Mouse (Mus musculus) thymus, adult 18-20 months (tissue): ENCODE data around the gene Mybpc2.
A peak's percentile ranks its signal among the peaks of the same experiment; 100 is the strongest.

Source experiments
- DNase-seq, 2 experiments: peaks; one replicate each; pipeline ENCODE4 v3.0.0; 2022; ENCODE audit warnings: mixed read lengths in 2 of 2

Gene Mybpc2

GRCm38 (mm10) chr7:44521710-44522109, 2.7 kb downstream of the Mybpc2 start:
- DNase-seq: peak; percentile 46 to 58

GRCm38 (mm10) chr7:44520990-44521389, 3.5 kb downstream of the Mybpc2 start:
- DNase-seq: no peak

GRCm38 (mm10) chr7:44519240-44519913, 5.1 kb downstream of the Mybpc2 start:
- no peak for DNase-seq

- DNase-seq: no peak
Measured at GRCm38 (mm10) chr7:44507491-44507890, 17.0 kb downstream of the Mybpc2 start.

GRCm38 (mm10) chr7:44501563-44502115, 22.8 kb downstream of the Mybpc2 start:
- no peak for DNase-seq

- DNase-seq: no peak
Measured at GRCm38 (mm10) chr7:44500046-44500445, 24.4 kb downstream of the Mybpc2 start.

GRCm38 (mm10) chr7:44498922-44499321, 25.5 kb downstream of the Mybpc2 start:
- DNase-seq: no peak

GRCm38 (mm10) chr7:44497361-44498055, 26.9 kb downstream of the Mybpc2 start:
- no peak for DNase-seq

GRCm38 (mm10) chr7:44496771-44497109, 27.7 kb downstream of the Mybpc2 start:
- DNase-seq: no peak

GRCm38 (mm10) chr7:44495992-44496770, 28.3 kb downstream of the Mybpc2 start, which contains the start of the genes Emc10 and Fam71e1:
Emc10 (minus strand) TSS chr7:44496529.
Fam71e1 (plus strand) TSS chr7:44496581.
- DNase-seq: peak; percentile 97 to 99

- no peak for DNase-seq
Measured at GRCm38 (mm10) chr7:44495086-44495485, 29.4 kb downstream of the Mybpc2 start.

- no peak for DNase-seq
Measured at GRCm38 (mm10) chr7:44494681-44495080, 29.8 kb downstream of the Mybpc2 start.

GRCm38 (mm10) chr7:44492166-44492826, 32.2 kb downstream of the Mybpc2 start:
- DNase-seq: no peak

- no peak for DNase-seq
Measured at GRCm38 (mm10) chr7:44491391-44491790, 33.1 kb downstream of the Mybpc2 start.

- no peak for DNase-seq
Measured at GRCm38 (mm10) chr7:44490281-44490680, 34.2 kb downstream of the Mybpc2 start.

GRCm38 (mm10) chr7:44488545-44488944, 35.9 kb downstream of the Mybpc2 start:
- no peak for DNase-seq

- no peak for DNase-seq
Measured at GRCm38 (mm10) chr7:44487936-44488335, 36.5 kb downstream of the Mybpc2 start.

GRCm38 (mm10) chr7:44486927-44487575, 37.4 kb downstream of the Mybpc2 start:
- peak in 1 of 2 experiments; percentile 2 for DNase-seq

GRCm38 (mm10) chr7:44485572-44486195, 38.8 kb downstream of the Mybpc2 start:
- no peak for DNase-seq

GRCm38 (mm10) chr7:44484841-44485571, 39.5 kb downstream of the Mybpc2 start:
- DNase-seq: peak in 1 of 2 experiments; percentile 51

GRCm38 (mm10) chr7:44484109-44484508, 40.3 kb downstream of the Mybpc2 start:
- DNase-seq: no peak
